Mouse (Mus musculus) inflammation-experienced regulatory T-cells (primary cell): ENCODE data around the gene Nmd3. TPM values are rescaled to one million over a fixed set of nuclear protein-coding genes. Genes with fewer than 3 reads are reported as not detected.

ENCODE experiments used
- polyA plus RNA-seq, 2 experiments: library from polyadenylated mRNA; unstranded; fragments of 100-300 nt; shearing (Covaris generic); gene quantifications; one replicate each; pipeline ENCODE4 v1.2.1; 2017

The Nmd3 gene
- 100 to 1,000 TPM; 117 to 145 TPM for polyA plus RNA-seq

GRCm38 (mm10) chr3:69721814-69722186 lies at the start of gene Nmd3:
Nmd3 (plus strand) TSS chr3:69721985.

Other genes starting within 250 kb of the Nmd3 start
- gene B3galnt1, start 123.0 kb upstream of the Nmd3 start, polyA plus RNA-seq, result 1 to 10 TPM in 1 of 2 experiments, not detected in 1; 1.4 TPM
- gene Sptssb, start 138.0 kb downstream of the Nmd3 start, polyA plus RNA-seq, result not detected